Mouse (Mus musculus) heart, embryonic 10.5 days (tissue): Measurements from ENCODE around the gene Dusp7. TPM values are rescaled to one million over a fixed set of nuclear protein-coding genes. Genes with fewer than 3 reads are reported as not detected.

Source experiments
- DNase-seq: peaks from one replicate; pipeline ENCODE4 v3.0.0-alpha.2; 2017; ENCODE audit warnings: low spot score
- H3K27ac ChIP-seq: fragments of 300-500 bp; sonication (generic); 2 replicates; pipeline ENCODE4 v1.5.1; 2016; ENCODE audit warnings: mild to moderate bottlenecking
- H3K27me3 ChIP-seq: fragments of 300-500 bp; sonication (generic); 2 replicates; pipeline ENCODE4 v1.6.1; 2016; ENCODE audit warnings: mild to moderate bottlenecking; ENCODE audit not compliant: poor library complexity, insufficient read depth, severe bottlenecking
- H3K36me3 ChIP-seq: fragments of 300-500 bp; sonication (generic); 2 replicates; pipeline ENCODE4 v1.6.1; 2016; ENCODE audit warnings: mild to moderate bottlenecking, moderate library complexity
- H3K4me1 ChIP-seq: fragments of 300-500 bp; sonication (generic); 2 replicates; pipeline ENCODE4 v1.6.1; 2016; ENCODE audit warnings: mild to moderate bottlenecking
- H3K4me3 ChIP-seq: fragments of 300-500 bp; sonication (generic); 2 replicates; pipeline ENCODE4 v1.5.1; 2016; ENCODE audit warnings: mild to moderate bottlenecking, moderate library complexity
- H3K9me3 ChIP-seq: fragments of 300-500 bp; sonication (generic); 2 replicates; pipeline ENCODE4 v1.6.1; 2016; ENCODE audit warnings: mild to moderate bottlenecking, moderate library complexity
- WGBS: fragments of 180-500 bp; shearing (Covaris S2); methylation state at CpG from one replicate; pipeline ENCODE4 v1.1.7; 2016; 5-methylcytosine and 5-hydroxymethylcytosine counted together
- polyA plus RNA-seq: library from polyadenylated mRNA; unstranded; fragments of >200 nt; fragmentation: Nextera tagmentation; extraction: Ambion mirVana; gene quantifications from 2 replicates; pipeline ENCODE4 v1.2.1, GENCODE M21; 2016

Dusp7 gene
- 14.4 and 21.0 TPM in 2 replicates for polyA plus RNA-seq

GRCm38 (mm10) chr9:106368112-106368717 lies at the start of gene Dusp7:
Gene Dusp7, plus strand, starts transcription at chr9:106368632.
- Histone ChIP-seq H3K27me3 (no peaks in the 10 kb centered on the region; the same call in 1 of the 2 replicates), H3K4me1 (peaks cover 59% of the 10 kb centered on the region), H3K4me3 (peak within 1 kb of the TSS; percentile 88), H3K27ac (peak within 1 kb of the TSS; percentile 98), H3K36me3 (peaks cover 29% of the 10 kb centered on the region), H3K9me3 (no peaks in the 10 kb centered on the region)
- DNase-seq: peak; percentile 84
- 1% methylated on average over 51 of the region's 57 CpGs for WGBS

GRCm38 (mm10) chr9:106319095-106319494 lies 49.3 kb upstream of the Dusp7 start:
- no peaks in the 10 kb centered on the region for H3K9me3 ChIP-seq
- H3K27ac ChIP-seq: peak overlapping the region; percentile 78
- 17% methylated on average over 2 of the region's 2 CpGs for WGBS
- no peak for DNase-seq
- no peak overlapping the region for H3K4me3 ChIP-seq
- no peaks in the 10 kb centered on the region for H3K27me3 ChIP-seq
- H3K4me1 ChIP-seq: peaks cover 47% of the 10 kb centered on the region
- no peaks in the 10 kb centered on the region for H3K36me3 ChIP-seq

- Histone ChIP-seq H3K27ac (no peak overlapping the region), H3K4me1 (peaks cover 43% of the 10 kb centered on the region), H3K27me3 (no peaks in the 10 kb centered on the region), H3K9me3 (no peaks in the 10 kb centered on the region), H3K4me3 (no peak overlapping the region), H3K36me3 (0 out of 2 replicates have a peak, but pooled peaks cover under 1% of the 10 kb centered on the region)
- DNase-seq: no peak
- WGBS: 95% methylated on average over 3 of the region's 3 CpGs
Observed at GRCm38 (mm10) chr9:106322497-106322896, 45.9 kb upstream of the Dusp7 start.

- Histone ChIP-seq H3K27ac (0 out of 2 replicates have a peak overlapping the region, but pooled peaks have one; percentile 11), H3K4me1 (peaks cover 30% of the 10 kb centered on the region), H3K9me3 (no peaks in the 10 kb centered on the region), H3K4me3 (no peak overlapping the region), H3K36me3 (peaks cover 8% of the 10 kb centered on the region), H3K27me3 (no peaks in the 10 kb centered on the region)
- WGBS: 59% methylated on average over 8 of the region's 8 CpGs
- DNase-seq: no peak
Observed at GRCm38 (mm10) chr9:106326241-106326640, 42.2 kb upstream of the Dusp7 start.

- no peaks in the 10 kb centered on the region for H3K9me3 ChIP-seq
- H3K4me1 ChIP-seq: peaks cover 29% of the 10 kb centered on the region
- no peak for DNase-seq
Observed at GRCm38 (mm10) chr9:106327125-106327809, 41.2 kb upstream of the Dusp7 start.

GRCm38 (mm10) chr9:106328068-106328610 lies 40.3 kb upstream of the Dusp7 start:
- 71% methylated on average over 7 of the region's 7 CpGs for whole genome bisulfite sequencing
- Histone ChIP-seq H3K4me1 (peaks cover 29% of the 10 kb centered on the region), H3K36me3 (peaks cover 15% of the 10 kb centered on the region), H3K27ac (0 out of 2 replicates have a peak overlapping the region, but pooled peaks have one; percentile 5), H3K27me3 (no peaks in the 10 kb centered on the region), H3K4me3 (no peak overlapping the region), H3K9me3 (no peaks in the 10 kb centered on the region)
- DNase-seq: no peak

More at GRCm38 (mm10) chr9:106327125-106327809, 41.2 kb upstream of the Dusp7 start:
- Histone ChIP-seq H3K27me3 (no peaks in the 10 kb centered on the region), H3K4me3 (no peak overlapping the region), H3K27ac (no peak overlapping the region), H3K36me3 (peaks cover 10% of the 10 kb centered on the region)
- WGBS: 84% methylated on average over 8 of the region's 8 CpGs

GRCm38 (mm10) chr9:106328772-106329511 lies 39.5 kb upstream of the Dusp7 start:
- no peak for DNase-seq
- WGBS: 78% methylated on average over 5 of the region's 5 CpGs
- no peaks in the 10 kb centered on the region for H3K9me3 ChIP-seq
- peaks cover 31% of the 10 kb centered on the region for H3K4me1 ChIP-seq
- peaks cover 15% of the 10 kb centered on the region for H3K36me3 ChIP-seq
- H3K27me3 ChIP-seq: no peaks in the 10 kb centered on the region
- H3K4me3 ChIP-seq: no peak overlapping the region
- 0 out of 2 replicates have a peak overlapping the region, but pooled peaks have one; percentile 5 for H3K27ac ChIP-seq

- H3K4me3 ChIP-seq: no peak overlapping the region
- H3K27me3 ChIP-seq: no peaks in the 10 kb centered on the region
- no peaks in the 10 kb centered on the region for H3K9me3 ChIP-seq
- WGBS: 71% methylated on average over 3 of the region's 3 CpGs
- H3K36me3 ChIP-seq: peaks cover 13% of the 10 kb centered on the region
- H3K4me1 ChIP-seq: peaks cover 33% of the 10 kb centered on the region
- H3K27ac ChIP-seq: no peak overlapping the region
- DNase-seq: no peak
Observed at GRCm38 (mm10) chr9:106332746-106333145, 35.7 kb upstream of the Dusp7 start.

GRCm38 (mm10) chr9:106337620-106338019 lies 30.8 kb upstream of the Dusp7 start:
- no peak overlapping the region for H3K4me3 ChIP-seq
- DNase-seq: no peak
- H3K27me3 ChIP-seq: no peaks in the 10 kb centered on the region
- H3K9me3 ChIP-seq: no peaks in the 10 kb centered on the region
- H3K4me1 ChIP-seq: peaks cover 55% of the 10 kb centered on the region
- 74% methylated on average over 9 of the region's 9 CpGs for WGBS
- H3K36me3 ChIP-seq: 0 out of 2 replicates have a peak, but pooled peaks cover 2% of the 10 kb centered on the region
- peak overlapping the region; percentile 60 for H3K27ac ChIP-seq

GRCm38 (mm10) chr9:106338462-106339172 lies 29.8 kb upstream of the Dusp7 start:
- DNase-seq: no peak
- Histone ChIP-seq H3K9me3 (no peaks in the 10 kb centered on the region), H3K4me3 (no peak overlapping the region), H3K36me3 (no peaks in the 10 kb centered on the region), H3K4me1 (peaks cover 55% of the 10 kb centered on the region), H3K27ac (peak overlapping the region; percentile 60), H3K27me3 (no peaks in the 10 kb centered on the region)
- WGBS: 18% methylated on average over 10 of the region's 10 CpGs

- H3K4me1 ChIP-seq: peaks cover 55% of the 10 kb centered on the region
- no peaks in the 10 kb centered on the region for H3K9me3 ChIP-seq
- H3K36me3 ChIP-seq: no peaks in the 10 kb centered on the region
- H3K4me3 ChIP-seq: no peak overlapping the region
- WGBS: 56% methylated on average over 6 of the region's 6 CpGs
- peak overlapping the region; percentile 60 for H3K27ac ChIP-seq
- H3K27me3 ChIP-seq: no peaks in the 10 kb centered on the region
- no peak for DNase-seq
Observed at GRCm38 (mm10) chr9:106339173-106339558, 29.3 kb upstream of the Dusp7 start.

GRCm38 (mm10) chr9:106339730-106340129 lies 28.7 kb upstream of the Dusp7 start:
- Histone ChIP-seq H3K27ac (peak overlapping the region; percentile 60), H3K4me3 (no peak overlapping the region), H3K36me3 (no peaks in the 10 kb centered on the region), H3K4me1 (peaks cover 61% of the 10 kb centered on the region), H3K9me3 (no peaks in the 10 kb centered on the region), H3K27me3 (no peaks in the 10 kb centered on the region)
- no peak for DNase-seq
- WGBS: 87% methylated on average over 4 of the region's 4 CpGs
